Mouse (Mus musculus) embryonic facial prominence, embryonic 12.5 days (tissue): ENCODE measurements at regions not wholly inside any gene's neighbourhood (a gene's known extent, or its start where the extent isn't known, plus 50 kb on each side); places are given as distances from the start of the nearest gene placed in this dataset.

Experiments used
- ATAC-seq: fragments of 200-750 bp; cut with Nextera tagmentation; 2 replicates; pipeline ENCODE4 v1.8.0; 2017; ENCODE audit not compliant: insufficient number of reproducible peaks, insufficient read depth, low FRiP score, low TSS enrichment
- H3K27ac ChIP-seq: fragments of 300-500 bp; sonication (generic); 2 replicates; pipeline ENCODE4 v1.5.1; 2016; ENCODE audit warnings: mild to moderate bottlenecking
- H3K27me3 ChIP-seq: fragments of 300-500 bp; sonication (generic); 2 replicates; pipeline ENCODE4 v1.6.1; 2016; ENCODE audit warnings: mild to moderate bottlenecking, moderate library complexity
- H3K36me3 ChIP-seq: fragments of 300-500 bp; sonication (generic); 2 replicates; pipeline ENCODE4 v1.6.1; 2016; ENCODE audit warnings: mild to moderate bottlenecking
- H3K4me1 ChIP-seq: fragments of 300-500 bp; sonication (generic); 2 replicates; pipeline ENCODE4 v1.6.1; 2016
- H3K4me2 ChIP-seq: fragments of 300-500 bp; sonication (generic); replicated peaks from 2 replicates; pipeline ENCODE4 v1.6.1; 2016; ENCODE audit warnings: mild to moderate bottlenecking, moderate library complexity
- H3K4me3 ChIP-seq: fragments of 300-500 bp; sonication (generic); 2 replicates; pipeline ENCODE4 v1.5.1; 2016; ENCODE audit warnings: mild to moderate bottlenecking
- H3K9ac ChIP-seq: fragments of 300-500 bp; sonication (generic); 2 replicates; pipeline ENCODE4 v1.6.1; 2016; ENCODE audit warnings: mild to moderate bottlenecking, moderate library complexity
- H3K9me3 ChIP-seq: fragments of 300-500 bp; sonication (generic); 2 replicates; pipeline ENCODE4 v1.6.1; 2016; ENCODE audit warnings: mild to moderate bottlenecking, moderate library complexity
- WGBS: fragments of 180-500 bp; shearing (Covaris S2); methylation state at CpG from one replicate; pipeline ENCODE4 v1.1.7; 2016; 5-methylcytosine and 5-hydroxymethylcytosine counted together

DNA sequence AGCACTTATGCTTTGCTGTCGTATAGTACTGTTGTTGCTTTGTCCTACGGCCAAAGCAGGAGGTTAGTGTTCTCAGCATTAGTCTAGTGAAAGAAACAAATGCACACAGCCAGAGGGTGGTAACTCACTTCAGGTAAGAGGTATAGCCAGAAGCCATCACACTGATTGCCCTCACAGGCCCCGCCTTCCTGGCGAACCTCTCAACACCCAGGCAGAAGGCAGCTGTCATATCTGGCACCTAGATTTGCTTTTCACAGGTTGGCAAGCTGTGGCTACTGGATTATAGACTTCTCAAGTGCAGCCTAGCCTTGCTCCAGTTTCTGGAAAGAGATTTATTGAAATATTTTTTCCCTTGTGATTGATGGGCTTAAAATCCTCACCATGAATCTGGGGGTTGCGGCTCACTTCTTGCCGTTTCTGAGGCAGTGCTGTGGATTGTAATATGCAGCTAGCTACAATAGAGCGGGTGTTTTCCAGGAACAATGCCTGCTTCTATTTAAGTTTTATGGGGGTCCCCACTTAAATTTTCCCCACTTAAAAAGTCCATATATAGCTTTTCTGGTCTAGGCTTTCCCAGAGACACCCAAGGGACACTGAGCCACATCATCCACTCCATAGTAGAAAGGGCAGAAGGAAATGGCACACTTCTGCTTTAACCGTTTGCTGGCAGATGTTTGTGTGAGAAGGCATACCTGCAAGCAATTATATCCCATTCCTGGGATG, 109.1 kb upstream of the Tmc3 start:
- 59% methylated on average over 8 of the region's 8 CpGs for WGBS
- ATAC-seq = no peak; the same call in 1 of the 2 replicates
- peaks cover 31% of the 10 kb centered on the region for H3K4me1 ChIP-seq
- H3K4me2 ChIP-seq = no peak overlapping the region
- H3K9ac ChIP-seq = no peak overlapping the region
- H3K27ac ChIP-seq = peak overlapping the region; percentile 91
- no peaks in the 10 kb centered on the region for H3K9me3 ChIP-seq
- H3K4me3 ChIP-seq = no peak overlapping the region
- no peaks in the 10 kb centered on the region for H3K36me3 ChIP-seq
- H3K27me3 ChIP-seq = no peaks in the 10 kb centered on the region

DNA sequence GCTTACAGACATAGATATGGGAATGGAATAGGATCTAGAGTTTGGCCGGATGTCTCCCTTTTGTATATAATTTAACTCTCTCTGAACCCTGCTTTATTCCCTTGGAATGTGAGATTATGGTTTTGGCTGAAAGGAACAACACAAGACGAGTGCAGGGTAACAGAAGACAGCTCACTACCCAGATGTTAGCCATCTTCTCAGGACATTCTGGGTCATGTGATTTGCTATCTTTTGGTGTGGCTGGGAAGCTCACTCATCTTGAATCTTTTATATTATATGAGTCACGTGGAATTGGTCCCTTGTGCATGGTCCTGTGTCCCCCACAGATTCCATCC, 108.6 kb upstream of the Tmc3 start:
- Histone ChIP-seq H3K36me3 (no peaks in the 10 kb centered on the region), H3K4me3 (no peak overlapping the region), H3K9me3 (no peaks in the 10 kb centered on the region), H3K27me3 (no peaks in the 10 kb centered on the region), H3K4me1 (peaks cover 31% of the 10 kb centered on the region), H3K4me2 (no peak overlapping the region), H3K9ac (no peak overlapping the region), H3K27ac (peak overlapping the region; percentile 91)
- 30% methylated on average over 3 of the region's 3 CpGs for WGBS
- ATAC-seq = no peak

DNA sequence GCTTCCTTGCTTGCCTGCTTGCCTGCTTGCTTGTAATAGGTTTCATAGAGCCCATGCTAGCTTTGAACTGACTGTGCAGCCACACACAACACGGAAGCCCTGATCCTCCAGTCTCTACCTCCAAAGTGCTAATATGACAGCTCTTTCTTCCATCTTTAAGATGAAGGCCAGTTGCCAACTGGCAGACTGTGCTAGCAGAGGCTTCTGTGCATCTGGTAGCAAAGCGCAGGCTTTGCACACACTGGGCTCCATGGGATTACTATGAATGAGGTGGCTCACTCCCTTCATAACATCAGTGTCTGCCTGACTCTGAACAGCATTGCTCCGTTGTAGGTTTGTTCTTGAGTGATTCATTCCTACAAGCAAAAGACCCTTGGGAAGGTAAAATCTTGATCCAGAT, 107.9 kb upstream of the Tmc3 start:
- peaks cover 31% of the 10 kb centered on the region for H3K4me1 ChIP-seq
- no peak overlapping the region for H3K9ac ChIP-seq
- no peak for ATAC-seq
- WGBS = 77% methylated on average over 3 of the region's 3 CpGs
- H3K9me3 ChIP-seq = no peaks in the 10 kb centered on the region
- H3K27me3 ChIP-seq = no peaks in the 10 kb centered on the region
- peak overlapping the region; percentile 91 for H3K27ac ChIP-seq
- no peak overlapping the region for H3K4me3 ChIP-seq
- no peak overlapping the region for H3K4me2 ChIP-seq
- H3K36me3 ChIP-seq = no peaks in the 10 kb centered on the region

DNA sequence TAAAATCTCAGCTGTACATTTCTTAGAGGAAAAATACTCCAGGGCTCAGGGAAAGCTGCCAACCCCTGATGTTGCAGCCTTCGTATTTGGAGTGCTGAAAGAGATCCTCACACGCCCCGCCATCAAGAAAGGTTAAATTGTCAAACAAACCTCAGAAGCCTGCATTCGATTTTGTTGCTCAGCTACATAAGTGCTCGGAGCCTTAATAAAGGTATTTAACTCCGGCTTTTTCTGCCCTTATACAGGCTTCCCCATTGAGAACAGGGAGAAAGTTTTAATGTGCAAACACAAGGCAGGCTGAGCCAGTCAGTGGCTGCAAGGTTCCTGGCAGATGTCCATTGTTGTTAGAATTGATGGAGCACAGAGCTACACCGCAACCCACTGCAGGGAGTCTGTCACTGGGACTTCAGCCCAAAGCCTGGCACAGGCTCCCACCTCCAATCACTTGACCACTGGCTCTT, 107.0 kb upstream of the Tmc3 start:
- Histone ChIP-seq H3K4me3 (no peak overlapping the region), H3K9ac (no peak overlapping the region), H3K4me1 (peaks cover 38% of the 10 kb centered on the region), H3K36me3 (no peaks in the 10 kb centered on the region), H3K27me3 (no peaks in the 10 kb centered on the region), H3K9me3 (no peaks in the 10 kb centered on the region), H3K27ac (peak overlapping the region; percentile 84), H3K4me2 (no peak overlapping the region)
- ATAC-seq = peak; percentile 43; the same call in 1 of the 2 replicates
- 21% methylated on average over 7 of the region's 7 CpGs for WGBS

DNA sequence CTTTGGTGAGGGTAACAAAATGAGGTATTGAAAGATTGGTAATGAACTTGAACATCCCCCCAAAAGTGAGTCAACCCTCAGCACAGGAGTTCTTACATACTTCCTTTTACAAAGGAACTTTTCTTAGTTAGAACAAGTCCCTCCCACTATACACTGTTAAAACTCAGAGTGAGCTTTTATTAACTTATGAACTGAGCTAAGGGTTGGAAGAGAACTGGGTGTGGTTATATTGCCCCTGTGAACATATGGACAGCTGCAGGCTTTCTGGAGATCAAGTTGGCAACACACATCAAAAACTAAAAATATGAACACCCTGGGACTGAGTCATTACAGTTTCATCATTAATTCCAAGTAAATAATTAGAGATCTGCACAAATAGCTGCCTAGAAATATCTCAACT, 103.1 kb upstream of the Tmc3 start:
- Histone ChIP-seq H3K4me2 (no peak overlapping the region), H3K9ac (no peak overlapping the region), H3K4me1 (peaks cover 21% of the 10 kb centered on the region), H3K27me3 (no peaks in the 10 kb centered on the region), H3K36me3 (no peaks in the 10 kb centered on the region), H3K9me3 (no peaks in the 10 kb centered on the region), H3K4me3 (no peak overlapping the region), H3K27ac (no peak overlapping the region)
- no peak for ATAC-seq

DNA sequence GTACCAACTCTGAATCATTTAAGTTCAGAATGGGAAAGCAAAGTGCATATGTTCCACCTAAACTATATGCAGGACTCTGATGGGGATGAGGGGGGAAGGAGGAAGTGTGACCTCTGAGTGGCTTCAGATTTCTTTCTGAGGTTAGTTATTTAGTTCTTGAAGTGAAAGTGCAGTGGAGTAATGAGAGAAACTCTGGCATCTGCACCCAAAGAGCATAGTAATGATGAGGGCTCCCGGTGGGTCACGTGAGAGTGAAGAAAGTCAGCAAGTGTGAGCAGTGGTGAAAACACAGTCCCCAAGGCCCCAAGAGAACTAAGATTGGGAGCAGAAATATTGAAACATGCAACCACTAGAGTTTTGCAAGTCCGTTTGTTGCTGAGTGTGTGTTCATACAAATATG, 102.5 kb upstream of the Tmc3 start:
- Histone ChIP-seq H3K27me3 (no peaks in the 10 kb centered on the region), H3K4me2 (no peak overlapping the region), H3K4me3 (no peak overlapping the region), H3K27ac (no peak overlapping the region), H3K9ac (no peak overlapping the region), H3K9me3 (no peaks in the 10 kb centered on the region), H3K4me1 (peaks cover 16% of the 10 kb centered on the region; the same call in 1 of the 2 replicates), H3K36me3 (no peaks in the 10 kb centered on the region)
- 65% methylated on average over 3 of the region's 3 CpGs for WGBS
- ATAC-seq = no peak

DNA sequence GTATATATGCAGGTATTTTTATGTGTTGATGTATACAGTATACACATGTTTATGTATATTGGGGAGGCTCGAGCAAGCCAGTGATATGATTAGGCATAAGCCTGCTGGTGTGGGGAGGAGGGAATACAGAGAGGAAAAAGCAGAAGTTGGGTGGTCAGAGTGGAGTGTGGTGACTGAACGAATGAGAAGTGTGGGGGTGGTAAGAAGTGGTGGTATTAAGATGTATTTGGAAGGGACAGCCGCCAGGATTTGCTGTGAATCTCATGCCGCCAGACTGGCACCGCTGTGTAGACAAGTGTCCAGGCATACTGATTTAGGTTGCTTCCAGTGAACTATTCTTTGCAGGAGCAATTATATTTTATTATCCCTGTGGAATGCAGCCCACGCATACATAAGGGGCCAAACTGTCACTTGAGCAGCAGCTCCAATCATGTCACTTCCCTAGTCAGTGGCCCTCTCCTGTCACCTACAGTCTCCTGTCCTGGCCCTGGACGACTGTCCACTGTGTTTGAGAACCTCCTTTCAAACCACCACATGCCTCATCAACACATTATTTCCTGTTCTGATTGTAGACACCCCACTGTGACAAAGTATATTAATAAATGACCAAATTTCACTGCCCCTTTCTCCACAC, 101.9 kb upstream of the Tmc3 start:
- Histone ChIP-seq H3K9me3 (no peaks in the 10 kb centered on the region), H3K9ac (no peak overlapping the region), H3K36me3 (no peaks in the 10 kb centered on the region), H3K27ac (no peak overlapping the region; the same call in 1 of the 2 replicates), H3K4me1 (peaks cover 16% of the 10 kb centered on the region; the same call in 1 of the 2 replicates), H3K4me2 (no peak overlapping the region), H3K27me3 (no peaks in the 10 kb centered on the region), H3K4me3 (no peak overlapping the region)
- no peak for ATAC-seq
- WGBS = 64% methylated on average over 7 of the region's 7 CpGs

DNA sequence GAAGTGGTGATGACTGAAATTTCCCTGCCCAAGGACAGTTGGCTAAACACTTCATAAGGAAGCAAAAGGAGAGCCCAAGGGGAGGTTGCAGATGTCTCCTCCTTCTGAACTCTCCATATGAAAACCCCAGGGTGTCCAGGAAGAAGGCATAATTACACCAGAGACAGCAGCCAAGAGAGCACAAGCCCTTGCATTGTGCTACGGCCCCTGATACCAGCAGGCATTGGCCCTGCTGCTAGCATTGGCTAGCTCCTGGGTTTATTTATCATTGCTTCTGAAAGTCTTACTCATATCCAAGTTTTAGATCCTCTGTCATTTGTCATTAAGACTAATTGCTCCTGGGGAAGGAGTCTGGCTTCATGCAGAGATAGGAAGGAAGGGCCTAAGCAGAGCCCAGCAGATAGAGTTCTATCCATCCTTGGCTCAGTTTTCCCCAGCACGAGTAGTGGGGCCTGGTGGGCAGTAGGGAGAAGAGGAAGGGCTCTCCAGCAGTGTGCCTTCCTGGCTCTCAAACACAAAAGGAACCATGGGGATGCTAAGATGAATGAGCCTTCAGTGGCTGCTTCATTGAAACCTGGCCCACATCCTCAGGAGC, 98.5 kb upstream of the Tmc3 start:
- WGBS = 48% methylated on average over 2 of the region's 2 CpGs
- Histone ChIP-seq H3K4me2 (no peak overlapping the region), H3K27ac (no peak overlapping the region), H3K4me1 (peaks cover 10% of the 10 kb centered on the region; the same call in 1 of the 2 replicates), H3K36me3 (no peaks in the 10 kb centered on the region), H3K9ac (no peak overlapping the region), H3K9me3 (no peaks in the 10 kb centered on the region), H3K4me3 (no peak overlapping the region), H3K27me3 (no peaks in the 10 kb centered on the region)
- ATAC-seq = no peak

DNA sequence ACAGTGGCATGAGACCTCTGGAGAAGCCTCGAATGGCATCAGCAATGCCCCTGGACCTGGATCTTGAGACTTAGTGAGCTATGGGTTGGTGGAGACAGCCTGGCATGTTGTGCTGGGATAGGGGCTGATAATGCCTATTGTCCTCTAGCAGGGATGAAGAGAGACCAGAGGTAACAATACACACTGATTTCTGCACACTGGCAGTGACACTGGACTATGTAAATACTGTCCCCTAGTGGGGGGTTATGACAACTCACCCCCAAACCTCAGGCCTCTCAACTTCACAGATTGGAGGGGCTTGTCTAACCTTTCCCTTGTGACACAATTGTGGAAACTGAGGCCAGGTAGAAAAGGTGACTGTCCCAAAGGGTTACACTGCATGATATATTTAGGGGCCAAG, 94.9 kb upstream of the Tmc3 start:
- H3K9ac ChIP-seq = no peak overlapping the region
- no peaks in the 10 kb centered on the region for H3K9me3 ChIP-seq
- H3K4me1 ChIP-seq = no peaks in the 10 kb centered on the region
- H3K36me3 ChIP-seq = no peaks in the 10 kb centered on the region
- 0 out of 2 replicates have a peak, but pooled peaks have one; percentile 56 for ATAC-seq
- H3K4me3 ChIP-seq = no peak overlapping the region
- no peaks in the 10 kb centered on the region for H3K27me3 ChIP-seq
- H3K4me2 ChIP-seq = no peak overlapping the region
- WGBS = 72% methylated on average over 1 of the region's 1 CpGs
- no peak overlapping the region for H3K27ac ChIP-seq

DNA sequence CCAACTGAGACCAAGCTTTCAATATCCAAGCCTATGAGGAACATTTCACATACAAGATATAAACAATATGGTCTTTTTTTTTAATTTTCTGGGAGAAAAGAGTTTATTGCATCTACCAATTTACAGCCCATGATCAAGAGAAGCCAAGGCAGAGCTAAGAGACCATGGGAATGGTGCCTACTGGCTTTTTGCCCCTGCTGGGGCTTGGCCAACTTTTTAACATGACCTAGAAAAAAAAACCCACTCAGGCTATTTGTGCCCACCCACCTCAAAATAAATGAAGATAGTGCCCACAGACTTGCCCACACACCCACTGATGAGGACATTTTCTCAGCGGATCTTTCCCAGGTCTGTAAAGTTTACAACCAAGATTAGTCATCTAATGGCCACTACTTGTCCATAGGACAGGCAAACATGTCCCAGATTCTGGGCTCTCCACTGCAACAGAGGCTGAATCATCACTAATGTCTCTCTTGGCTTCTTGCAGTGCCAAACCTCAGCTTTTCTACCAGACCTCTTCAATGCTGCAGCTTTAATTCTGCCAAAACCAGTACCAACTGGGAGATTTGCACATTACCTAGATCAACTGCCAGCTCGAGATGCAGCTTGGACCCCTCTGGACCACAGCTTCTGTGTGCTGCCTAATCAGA, 79.6 kb upstream of the Tmc3 start:
- H3K36me3 ChIP-seq = no peaks in the 10 kb centered on the region
- H3K27me3 ChIP-seq = no peaks in the 10 kb centered on the region
- ATAC-seq = no peak
- no peak overlapping the region for H3K9ac ChIP-seq
- H3K4me2 ChIP-seq = no peak overlapping the region
- no peak overlapping the region for H3K4me3 ChIP-seq
- no peaks in the 10 kb centered on the region for H3K9me3 ChIP-seq
- no peak overlapping the region for H3K27ac ChIP-seq
- 63% methylated on average over 2 of the region's 2 CpGs for WGBS
- no peaks in the 10 kb centered on the region for H3K4me1 ChIP-seq

DNA sequence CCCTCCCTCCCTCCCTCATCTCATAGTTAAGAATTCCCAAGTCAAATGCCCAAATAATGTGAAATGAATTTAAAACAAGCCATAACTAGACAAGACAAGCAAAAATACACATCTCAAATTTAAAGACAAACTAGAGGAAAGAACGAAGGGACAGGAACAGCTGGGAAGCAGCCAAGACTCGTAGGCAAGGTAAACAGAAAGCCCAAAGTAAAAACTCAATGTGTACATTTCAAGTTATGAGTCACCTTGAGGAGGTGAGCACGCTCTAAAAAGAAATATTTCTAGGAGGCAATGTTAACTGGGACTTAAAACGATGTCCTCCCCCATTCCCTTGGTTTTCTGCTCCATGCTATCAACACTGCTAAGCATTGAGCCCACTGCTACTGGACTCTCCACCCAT, 68.4 kb upstream of the Tmc3 start:
- Histone ChIP-seq H3K4me3 (no peak overlapping the region), H3K27ac (no peak overlapping the region), H3K9me3 (no peaks in the 10 kb centered on the region), H3K9ac (no peak overlapping the region), H3K4me2 (no peak overlapping the region), H3K36me3 (no peaks in the 10 kb centered on the region), H3K4me1 (no peaks in the 10 kb centered on the region), H3K27me3 (no peaks in the 10 kb centered on the region)
- ATAC-seq = no peak
- WGBS = 52% methylated on average over 4 of the region's 4 CpGs

DNA sequence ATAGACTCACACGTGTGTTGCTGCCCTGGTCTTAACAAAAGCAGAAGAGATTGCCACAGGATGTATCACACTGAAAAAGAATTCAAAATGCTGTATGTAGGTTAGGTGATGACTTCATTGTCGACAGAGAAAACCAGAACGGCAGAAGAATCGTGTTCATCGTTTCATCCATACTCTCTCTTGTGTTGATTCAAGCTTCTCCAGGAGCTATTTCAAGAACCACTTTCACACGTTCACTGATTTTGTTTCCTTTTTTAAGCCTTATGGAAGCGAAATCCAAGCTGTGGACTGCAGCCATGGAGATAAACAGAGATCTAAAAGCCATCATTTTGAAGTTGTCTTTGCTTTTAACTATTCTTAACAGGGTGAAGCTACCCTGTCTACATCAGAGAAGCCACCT, 63.2 kb upstream of the Tmc3 start:
- ATAC-seq = no peak
- no peaks in the 10 kb centered on the region for H3K9me3 ChIP-seq
- WGBS = 87% methylated on average over 7 of the region's 7 CpGs
- no peak overlapping the region for H3K4me3 ChIP-seq
- H3K27ac ChIP-seq = no peak overlapping the region
- H3K4me2 ChIP-seq = no peak overlapping the region
- H3K27me3 ChIP-seq = no peaks in the 10 kb centered on the region
- H3K36me3 ChIP-seq = no peaks in the 10 kb centered on the region
- no peaks in the 10 kb centered on the region for H3K4me1 ChIP-seq
- H3K9ac ChIP-seq = no peak overlapping the region
